Mouse (Mus musculus) thymus, postnatal 14 days (tissue): ENCODE results near the gene Pole2.

Experiments used
- DNase-seq: peaks from one replicate; pipeline ENCODE4 v3.0.0; 2021

The Pole2 gene

DNA sequence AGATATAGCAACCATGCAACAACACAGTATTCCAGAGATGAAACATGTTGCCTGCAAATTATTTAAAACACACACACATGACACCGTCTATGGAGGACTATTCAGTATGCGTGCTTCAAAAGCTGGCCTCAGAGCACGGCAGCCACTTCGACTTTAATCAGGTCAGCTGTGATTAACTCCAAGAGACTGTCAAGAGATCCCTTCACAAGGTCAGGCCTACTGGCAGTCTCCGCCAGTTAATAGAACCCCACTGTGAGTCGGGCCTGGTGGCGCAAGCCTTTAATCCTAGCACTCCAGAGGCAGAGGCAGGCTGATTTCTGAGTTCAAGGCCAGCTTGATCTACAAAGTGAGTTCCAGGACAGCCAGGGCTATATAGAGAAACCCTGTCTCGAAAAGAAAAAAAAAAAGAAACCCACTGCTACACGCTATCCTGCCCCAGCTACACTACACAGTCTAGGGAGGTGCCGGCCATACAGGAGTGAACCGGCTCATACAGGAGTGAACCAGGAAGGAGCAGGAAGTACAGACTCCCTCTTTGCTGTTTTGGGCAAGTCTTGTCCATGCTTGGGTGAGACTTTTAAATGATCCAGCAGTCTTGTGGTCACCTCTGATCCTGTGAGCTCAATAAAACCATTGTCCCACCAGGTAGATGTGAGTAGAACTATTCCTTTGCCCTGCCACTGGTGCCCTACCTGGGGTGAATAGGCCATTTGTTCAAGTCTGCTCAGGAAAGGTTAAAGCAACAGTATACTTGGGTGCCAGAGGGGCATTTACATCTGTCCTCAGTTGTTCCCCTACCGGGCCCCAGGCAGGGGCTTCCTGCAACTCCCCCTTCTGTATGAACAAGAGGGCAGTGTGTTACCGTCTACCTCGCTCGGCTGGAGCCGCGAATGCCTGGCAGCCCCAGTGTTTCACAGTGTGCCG, 17.7 kb downstream of the Pole2 start:
- DNase-seq: no peak

DNA sequence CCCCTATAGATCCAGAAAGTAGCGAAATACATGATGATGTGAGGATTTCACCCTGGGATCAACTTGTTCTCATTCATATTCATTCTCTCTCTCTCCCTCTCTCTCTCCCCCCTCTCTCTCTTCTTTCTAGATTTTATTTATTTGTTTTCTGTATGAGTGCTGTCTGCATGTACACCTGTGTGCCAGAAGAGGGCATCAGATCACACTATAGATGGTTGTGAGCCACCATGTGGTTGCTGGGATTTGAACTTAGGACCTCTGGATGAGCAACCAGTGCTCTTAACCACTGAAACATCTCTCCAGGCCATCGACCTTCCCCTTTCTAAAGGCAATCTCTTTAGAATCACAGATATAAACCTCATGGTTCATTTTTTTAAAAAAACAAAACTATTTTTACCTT, 19.5 kb downstream of the Pole2 start:
- no peak for DNase-seq

DNA sequence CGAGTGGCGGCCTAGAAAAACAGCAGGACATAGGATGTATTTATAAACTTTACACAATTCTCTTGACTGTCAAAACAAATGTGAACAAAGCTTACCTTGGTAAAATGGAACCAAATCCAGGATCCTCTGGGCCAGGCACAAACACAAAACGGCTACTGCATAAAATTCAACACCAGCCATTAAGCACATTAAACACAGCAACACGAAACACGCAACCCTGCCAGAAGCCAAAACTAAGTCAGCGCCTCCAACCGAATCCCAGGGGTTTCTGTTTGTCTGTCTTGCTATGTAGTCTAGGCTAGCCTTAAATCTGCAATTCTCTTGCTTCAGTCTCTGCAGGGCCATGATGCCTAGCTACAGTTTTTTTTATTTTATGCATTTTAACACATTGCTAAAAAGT, 20.1 kb downstream of the Pole2 start:
- no peak for DNase-seq

DNA sequence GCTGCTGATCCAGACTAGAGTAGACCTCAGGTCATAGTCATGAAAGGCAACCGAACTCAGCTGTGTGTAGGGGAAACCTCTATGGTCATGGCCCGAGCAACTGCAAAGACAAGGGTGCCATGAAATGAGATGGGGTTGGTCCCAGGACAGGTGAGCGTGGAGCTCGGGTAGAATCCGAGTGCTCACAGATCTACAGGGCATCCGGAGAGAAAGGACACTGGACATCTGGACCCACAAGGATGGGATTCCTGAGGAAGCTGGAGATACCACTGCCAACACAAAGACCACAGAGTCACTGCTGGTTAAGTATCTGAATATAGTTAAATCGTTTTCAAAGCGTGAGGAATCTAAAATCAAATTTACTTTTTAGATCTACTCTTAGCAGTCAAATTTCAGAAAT, 20.6 kb downstream of the Pole2 start:
- no peak for DNase-seq

DNA sequence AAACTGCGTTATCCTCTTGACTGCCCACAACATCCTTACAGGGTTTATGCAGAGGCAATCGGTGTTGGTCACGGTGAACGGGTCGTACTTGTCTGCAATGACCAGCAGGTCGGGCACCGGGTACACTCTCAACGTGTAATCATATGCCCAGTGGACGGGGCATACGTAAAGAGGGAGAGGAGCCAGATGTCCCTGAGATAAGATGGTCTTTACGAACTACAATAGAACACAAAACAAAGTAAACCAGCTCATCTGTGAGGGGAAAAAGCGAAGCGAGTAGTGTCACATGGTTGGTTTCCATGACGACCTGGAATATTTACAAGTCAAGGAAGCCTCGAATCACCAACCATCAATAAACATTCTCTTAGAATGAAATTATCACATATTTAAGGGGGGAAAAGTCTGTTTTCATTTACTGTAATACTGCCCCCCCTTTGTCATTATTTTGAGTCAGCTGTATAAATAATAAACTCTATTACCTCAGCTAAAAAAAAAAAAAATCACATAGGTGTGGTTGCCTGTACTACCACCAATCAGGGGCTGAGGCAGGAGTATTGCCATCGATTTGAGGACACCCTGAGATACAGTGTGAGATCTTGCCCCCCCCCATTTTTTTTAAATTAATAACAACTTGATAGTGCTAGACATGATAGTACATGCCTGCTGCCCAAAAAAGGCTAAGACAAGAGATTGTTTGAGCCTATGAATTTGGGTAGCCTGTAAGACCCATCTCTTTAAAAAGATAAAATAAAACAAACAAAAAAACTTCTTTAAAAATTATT, 23.8 kb downstream of the Pole2 start, which contains the start of gene Gm49384:
Gene Gm49384 (minus strand): TSS at position 216 of the 782 bp plus-strand sequence.
- DNase-seq: no peak

DNA sequence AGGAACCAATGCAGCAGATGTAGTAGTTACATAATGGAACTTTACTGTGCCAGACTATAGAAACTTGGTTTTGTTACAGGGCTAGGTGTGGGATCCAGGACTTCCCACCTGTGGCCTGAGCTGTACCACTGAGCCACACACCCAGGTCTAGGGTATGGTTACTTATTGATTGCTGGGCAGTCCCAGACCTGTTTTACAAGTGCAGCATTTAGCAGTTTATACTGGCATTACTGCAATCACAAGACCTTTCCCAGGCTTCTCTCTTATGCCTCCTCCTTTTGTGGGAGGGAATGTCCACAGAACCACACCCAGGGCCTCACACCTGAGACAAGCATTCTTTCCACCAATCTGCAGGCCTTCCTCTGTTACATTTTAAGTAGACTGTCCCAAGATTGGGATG, 29.0 kb downstream of the Pole2 start:
- DNase-seq: no peak

DNA sequence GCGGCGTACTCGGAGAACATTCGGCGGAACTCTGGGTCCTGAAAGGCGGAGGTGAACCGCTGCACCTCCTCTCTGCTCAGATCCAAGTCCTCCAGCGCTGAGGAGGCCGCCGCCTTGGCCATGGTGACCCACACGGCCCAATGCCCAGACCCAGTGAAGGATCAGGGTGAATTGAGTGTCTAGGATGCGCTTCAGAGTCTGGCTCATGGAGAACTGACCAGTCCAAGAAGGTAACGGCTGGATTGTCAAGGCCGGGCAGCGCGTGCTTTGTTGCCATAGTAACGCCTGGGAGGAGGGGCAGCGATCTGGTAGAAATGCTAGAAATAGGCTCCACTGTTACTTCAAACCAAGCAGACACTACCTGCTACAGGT, 29.8 kb downstream of the Pole2 start, which contains the start of gene Dnaaf2:
Gene Dnaaf2 (minus strand): TSS at position 266 of the 372 bp plus-strand sequence.
- DNase-seq: peak; percentile 59

DNA sequence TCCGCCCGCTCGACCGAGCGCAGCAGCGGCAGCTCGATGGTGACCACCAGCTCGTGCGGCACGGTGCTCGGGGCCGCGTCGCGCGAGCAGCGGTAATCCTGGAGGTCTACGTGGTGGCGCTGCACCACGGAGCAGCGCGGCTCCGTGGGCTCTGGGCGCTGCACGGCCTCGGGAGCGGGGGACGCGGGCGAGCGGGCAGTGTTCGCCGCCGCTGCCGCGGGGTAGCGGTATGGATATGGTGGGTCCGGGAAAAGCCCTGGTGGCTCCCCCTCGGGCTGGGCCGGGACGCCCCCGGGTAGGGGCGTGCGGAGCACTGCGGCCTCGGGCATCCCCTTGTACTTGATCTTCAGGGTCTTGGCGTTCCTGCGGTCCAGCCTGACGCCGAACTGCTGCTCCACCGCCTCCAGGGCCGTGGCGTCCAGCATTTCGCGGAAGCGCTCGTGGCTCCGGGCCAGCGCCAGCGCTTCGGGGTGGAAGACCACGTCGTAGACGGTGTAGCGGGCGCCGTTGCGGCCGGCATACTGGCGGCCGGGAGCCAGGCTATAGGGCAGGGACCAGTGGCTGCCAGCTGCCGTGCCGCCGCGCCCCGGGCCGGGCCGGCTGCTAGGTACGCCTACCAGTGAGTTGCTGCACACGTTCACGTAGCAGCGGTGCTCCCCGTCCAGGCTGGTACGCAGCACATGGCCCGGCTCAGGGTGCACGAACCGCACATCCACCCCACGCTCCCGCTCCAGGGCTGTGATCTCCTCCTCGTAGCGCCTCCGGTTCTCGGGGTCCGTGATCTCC, 30.4 kb downstream of the Pole2 start:
- DNase-seq: peak; percentile 54

DNA sequence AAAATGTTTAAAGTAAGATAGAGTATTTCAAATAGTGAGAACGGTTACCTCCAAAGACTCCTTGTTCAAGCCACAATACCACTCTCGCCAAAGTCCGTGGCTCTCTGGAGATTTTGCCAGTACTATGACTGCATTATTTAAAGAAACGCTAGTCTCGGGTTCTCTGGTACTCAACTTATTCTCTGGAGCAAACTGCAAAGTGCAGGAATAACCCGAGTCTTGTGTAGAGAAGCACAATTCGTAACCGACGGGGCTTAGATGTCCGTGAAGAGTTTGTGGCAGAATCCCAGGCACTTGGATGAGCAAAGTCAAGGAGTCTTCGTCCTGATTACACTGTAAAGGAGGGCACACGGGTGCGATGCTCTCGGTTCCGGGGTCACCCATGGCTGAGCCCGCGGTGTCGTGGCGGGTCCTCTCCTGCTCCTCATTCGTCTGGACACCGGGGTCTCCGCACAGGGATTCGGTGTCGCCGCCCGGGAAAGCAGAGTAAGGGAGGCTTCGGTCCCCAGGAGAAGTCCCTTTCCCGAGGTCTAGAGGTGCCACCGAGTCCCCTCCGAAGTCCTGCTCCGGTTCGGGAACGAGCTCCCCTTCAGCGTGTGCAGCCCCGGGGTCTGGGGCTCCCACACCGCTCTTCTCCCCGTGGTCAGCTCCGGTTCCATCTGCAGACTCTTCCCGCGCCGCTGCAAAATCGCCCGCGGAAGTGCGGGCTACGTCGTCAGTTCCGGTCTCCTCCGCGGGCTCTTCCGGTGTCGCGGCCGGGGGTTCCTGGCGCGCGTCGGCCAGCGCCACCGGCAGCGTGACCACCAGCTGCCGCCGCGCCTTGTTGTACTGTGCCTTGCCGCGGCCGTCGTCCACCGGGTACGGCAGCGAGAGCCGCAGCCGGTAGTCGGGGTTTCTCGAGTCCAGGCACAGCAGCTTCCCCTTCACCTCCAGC, 31.3 kb downstream of the Pole2 start, which contains the start of gene Gm49383:
Gene Gm49383 (minus strand): TSS at position 661 of the 934 bp plus-strand sequence.
- DNase-seq: peak; percentile 67

DNA sequence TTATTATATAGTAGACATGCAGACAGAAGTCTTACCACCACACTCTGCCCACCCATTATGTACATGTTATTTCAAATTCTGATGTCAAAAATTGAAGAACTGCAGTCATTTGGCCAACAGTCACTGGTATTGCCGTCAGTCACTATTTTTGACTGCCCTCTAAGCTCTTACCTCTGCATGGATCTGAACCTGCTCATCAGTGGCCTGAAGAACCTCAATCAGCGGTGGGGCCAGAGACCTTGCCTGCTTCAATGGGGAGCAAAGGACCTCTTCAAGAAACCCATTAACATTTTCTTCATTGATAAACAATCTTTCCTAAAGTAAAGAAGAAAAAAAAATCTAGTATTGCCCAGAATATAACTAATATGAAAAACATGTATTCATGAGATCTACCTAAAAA, 35.4 kb downstream of the Pole2 start:
- no peak for DNase-seq

DNA sequence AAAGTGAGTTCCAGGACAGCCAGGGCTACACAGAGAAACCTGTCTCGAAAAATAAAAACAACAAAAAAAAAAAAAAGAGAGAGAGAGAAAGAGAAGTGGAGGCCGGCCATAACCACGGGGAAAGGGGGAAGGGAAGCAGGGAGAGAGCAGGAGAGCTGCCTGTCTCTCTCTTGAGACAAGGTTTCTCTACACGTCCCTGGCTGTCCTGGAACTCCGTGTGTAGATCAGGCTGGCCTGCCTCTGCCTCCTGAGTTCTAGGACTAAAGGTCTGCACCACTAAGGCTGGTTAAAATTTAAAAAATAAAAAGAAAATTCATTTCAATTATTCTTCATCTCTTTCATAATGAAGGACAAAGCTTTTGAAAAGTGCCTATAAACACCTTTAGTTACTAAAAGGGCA, 36.6 kb downstream of the Pole2 start:
- no peak for DNase-seq

DNA sequence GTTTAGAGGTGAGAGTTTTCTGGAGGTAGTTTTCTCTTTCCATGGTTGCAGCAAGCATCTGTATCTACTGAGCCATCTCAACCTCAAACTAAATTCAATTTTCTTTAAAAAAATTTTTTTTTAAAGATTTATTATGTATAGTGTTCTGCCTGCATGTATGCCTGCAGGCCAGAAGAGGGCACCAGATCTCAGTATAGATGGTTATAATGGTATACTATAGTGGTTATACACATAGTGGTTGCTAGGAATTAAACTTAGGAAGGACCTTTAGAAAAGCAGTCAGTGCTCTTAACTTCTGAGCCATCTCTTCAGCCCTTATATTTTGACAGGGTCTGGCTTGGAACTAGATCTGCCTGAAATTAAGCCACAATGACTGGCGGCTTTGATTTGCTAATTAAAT, 37.5 kb downstream of the Pole2 start:
- peak; percentile 19 for DNase-seq

DNA sequence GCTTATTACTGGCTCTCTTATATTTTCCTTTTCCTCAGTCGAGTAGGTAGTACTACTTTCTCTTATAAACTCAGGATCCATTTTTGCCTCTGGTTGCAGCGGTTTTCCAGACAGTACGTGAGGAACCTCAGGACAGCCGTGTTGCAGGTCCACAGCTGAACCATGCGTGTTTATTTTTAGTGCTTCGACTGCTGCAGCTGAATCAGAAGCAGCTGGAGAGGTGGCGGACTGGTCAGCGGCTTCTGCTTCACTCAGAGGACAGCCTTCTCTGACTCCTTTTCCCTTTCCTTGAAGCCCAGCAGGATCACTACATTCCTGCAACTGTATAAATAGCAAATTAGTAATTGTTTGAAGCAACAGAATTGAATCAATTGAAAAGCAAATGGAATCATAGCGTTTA, 37.9 kb downstream of the Pole2 start:
- no peak for DNase-seq

DNA sequence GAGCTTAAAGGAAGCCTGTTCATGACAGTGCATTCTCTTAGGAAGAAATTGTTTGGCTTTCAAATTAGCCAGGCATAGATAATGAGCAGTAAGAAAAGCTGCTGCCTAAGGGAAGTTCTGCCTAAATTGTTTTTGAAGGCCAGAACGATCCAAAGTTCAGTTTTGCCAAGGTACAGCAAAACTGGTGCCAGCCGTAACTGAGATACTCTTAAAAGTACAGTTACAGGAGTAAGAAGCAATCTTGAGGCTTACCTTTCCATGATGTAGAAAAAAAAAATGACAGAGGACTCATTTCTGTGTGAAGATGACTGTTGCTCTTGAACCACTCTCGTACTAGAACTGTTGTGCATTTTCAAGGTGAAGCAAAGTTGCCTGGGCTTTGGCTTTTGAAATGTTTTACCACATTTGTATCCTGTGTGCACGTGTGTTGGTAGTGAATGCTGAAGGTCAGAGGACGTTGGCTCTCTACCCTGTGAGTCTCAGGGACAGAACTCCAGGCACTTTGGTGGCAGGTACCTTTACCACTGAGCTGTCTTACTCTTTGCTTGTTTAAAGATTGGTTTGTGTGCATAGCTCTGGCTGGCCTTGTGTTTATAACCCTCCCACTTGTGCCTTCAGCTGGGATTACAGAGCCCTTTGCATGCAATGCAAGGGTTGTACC, 41.1 kb downstream of the Pole2 start:
- DNase-seq: no peak

DNA sequence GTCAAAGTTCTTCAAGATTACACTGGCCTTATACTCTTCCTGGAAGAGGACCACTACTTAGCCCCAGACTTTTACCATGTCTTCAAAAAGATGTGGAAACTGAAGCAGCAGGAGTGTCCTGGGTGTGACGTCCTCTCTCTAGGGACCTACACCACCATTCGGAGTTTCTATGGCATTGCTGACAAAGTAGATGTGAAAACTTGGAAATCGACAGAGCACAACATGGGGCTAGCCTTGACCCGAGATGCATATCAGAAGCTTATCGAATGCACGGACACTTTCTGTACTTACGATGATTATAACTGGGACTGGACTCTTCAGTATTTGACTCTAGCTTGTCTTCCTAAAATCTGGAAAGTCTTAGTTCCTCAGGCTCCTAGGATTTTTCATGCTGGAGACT, 42.6 kb downstream of the Pole2 start:
- no peak for DNase-seq

DNA sequence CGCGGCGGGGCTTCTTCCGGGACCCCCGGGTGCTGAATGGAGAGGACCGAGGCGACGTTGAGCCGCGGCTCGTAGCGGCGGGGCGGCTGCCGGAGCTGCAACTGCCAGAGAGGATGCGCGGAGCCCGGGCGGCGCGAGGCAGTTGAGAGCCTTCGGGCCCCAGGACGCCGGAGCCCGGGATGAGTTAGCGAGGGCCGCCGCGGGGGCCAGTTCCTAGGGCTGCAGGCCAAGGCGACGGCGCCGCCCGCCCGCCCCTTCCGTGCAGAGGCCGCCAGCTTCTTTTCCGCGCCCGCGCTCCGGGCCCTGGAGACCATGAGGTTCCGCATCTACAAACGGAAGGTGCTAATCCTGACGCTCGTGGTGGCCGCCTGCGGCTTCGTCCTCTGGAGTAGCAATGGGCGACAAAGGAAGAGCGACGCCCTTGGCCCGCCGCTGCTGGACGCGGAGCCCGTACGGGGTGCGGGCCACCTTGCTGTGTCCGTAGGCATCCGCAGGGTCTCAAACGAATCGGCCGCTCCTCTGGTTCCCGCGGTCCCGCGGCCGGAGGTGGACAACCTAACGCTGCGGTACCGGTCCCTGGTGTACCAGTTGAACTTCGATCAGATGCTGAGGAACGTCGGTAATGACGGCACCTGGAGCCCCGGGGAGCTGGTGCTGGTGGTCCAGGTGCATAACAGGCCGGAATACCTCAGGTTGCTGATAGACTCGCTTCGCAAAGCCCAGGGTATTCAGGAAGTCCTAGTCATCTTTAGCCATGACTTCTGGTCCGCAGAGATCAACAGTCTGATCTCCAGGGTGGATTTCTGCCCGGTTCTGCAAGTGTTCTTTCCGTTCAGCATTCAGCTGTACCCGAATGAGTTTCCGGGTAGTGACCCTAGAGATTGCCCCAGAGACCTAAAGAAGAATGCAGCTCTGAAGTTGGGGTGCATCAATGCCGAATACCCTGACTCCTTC, 43.4 kb downstream of the Pole2 start:
- no peak for DNase-seq

DNA sequence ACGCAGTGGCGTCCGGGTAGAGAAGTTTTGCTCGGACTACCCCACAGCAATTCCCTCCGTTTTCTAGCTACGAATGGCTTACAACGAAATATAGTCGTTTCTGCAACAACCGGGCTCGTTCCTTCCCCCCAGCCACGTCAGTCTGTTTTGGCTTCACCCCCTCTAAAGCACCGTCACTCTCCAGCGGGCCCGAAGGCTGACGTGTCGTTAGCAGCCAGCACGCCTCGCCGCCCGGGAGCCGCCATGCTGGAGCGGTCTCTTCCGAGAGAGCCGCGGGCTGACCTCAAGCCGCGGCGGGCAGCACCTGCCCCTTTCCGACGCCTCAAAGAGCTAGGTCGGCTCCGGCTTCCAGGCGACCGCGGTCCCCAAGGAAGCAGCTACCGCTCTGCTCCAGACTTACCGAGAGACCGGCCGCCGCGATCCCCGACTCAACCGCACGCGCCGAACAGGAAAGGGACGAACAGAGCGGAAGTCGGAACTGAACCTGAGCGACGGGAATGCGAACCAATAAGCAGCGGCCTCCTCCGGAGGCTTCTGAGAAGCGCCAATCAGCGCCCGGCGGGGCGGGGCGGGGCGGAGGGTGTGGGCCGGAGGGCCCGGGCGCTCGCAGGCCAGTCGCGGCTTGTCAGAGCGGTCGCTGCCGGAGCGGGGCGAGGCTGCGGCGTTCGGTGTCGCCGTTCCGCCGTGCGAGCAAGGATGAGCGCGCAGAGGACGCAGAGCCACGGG, 44.2 kb downstream of the Pole2 start, which contains the start of the genes Rpl36al and Mgat2:
Gene Rpl36al (minus strand): TSS at position 501 of the 726 bp plus-strand sequence.
Gene Mgat2 (plus strand): TSS at position 575 of the 726 bp plus-strand sequence.
- peak; percentile 99 for DNase-seq

DNA sequence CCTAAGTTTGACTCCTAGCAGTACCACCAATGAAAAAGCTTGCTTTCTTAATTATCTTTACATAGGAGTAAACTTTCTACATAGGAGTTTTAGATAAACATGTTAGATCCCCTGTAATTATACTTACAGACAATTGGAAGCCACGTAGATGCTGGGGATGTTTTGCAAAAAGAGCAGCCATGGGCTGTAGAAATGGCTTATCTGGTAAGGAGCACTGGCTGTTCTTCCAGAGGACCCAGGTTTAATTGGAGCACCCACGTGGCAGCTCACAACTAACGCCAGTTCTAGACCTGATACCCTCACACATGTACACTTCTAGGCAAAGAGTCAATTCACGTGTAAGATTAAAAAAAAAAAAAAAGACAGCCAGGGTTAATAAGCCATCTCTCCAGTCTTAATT, 46.2 kb downstream of the Pole2 start:
- no peak for DNase-seq

DNA sequence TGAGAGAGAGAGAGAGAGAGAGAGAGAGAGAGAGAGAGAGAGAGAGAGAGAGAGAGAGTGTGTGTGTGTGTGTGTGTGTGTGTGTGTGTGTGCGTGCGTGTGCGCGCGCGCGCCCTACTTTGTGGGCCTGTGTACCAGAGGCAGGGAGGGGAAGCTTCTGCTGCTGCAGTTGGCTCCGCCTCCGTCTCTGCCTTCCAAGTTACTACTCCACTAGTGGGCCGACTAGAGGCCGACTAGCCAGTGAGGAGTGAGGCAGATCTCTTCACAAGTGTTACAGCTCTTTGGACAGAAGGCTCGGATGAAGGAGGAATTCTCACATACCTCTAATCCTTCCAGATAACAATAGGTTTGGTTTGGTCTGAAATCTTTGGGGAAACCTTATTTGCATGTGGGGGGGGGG, 48.6 kb downstream of the Pole2 start:
- no peak for DNase-seq
